Mouse (Mus musculus): ENCODE results near the gene Sult6b1.

Sult6b1 gene

DNA sequence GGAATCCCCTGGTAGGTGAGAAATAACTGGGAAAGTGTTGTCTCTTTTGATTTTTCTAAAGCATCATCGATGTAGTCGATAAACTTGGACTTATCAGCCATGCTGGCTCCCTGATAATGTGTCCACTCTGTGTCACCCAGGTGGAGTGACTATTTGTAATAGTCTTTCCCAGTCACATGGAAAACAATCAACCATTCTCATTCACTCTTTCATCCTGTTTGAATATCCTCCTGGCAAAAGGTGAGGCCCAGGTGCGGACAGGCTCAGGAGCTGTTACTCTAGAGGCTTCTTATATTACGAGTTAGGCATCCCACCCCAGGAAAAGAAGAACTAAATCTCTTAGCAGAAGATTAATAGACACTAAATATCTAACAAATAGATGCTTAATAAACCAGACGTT is at the start of gene Sult6b1:
TSS of gene Sult6b1 (minus strand) at position 101 of the 400 bp plus-strand sequence.
- no peak for DNase-seq (ENCODE audit: low read depth, low spot score)

DNA sequence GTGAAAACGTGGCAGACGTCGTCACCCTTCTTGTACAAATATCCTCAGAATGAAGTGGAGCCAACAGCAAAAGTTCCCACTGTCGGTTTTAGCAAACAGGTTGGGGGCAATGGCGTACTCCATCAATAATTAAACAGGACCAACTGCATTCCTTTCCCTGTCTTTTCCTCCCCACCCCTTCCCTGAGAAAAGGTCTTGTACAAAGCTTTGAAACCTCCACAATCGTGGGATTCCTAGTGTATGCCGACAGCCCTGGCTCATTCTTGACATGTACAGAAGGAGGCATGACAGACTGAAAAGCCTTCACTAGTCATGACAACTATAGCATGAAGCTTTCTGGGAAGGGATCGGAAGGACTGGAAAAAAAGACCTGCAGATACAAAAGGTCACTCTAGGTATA is 46.4 kb upstream of the Sult6b1 start:
- no peak for DNase-seq (ENCODE audit: low read depth, low spot score)

DNA sequence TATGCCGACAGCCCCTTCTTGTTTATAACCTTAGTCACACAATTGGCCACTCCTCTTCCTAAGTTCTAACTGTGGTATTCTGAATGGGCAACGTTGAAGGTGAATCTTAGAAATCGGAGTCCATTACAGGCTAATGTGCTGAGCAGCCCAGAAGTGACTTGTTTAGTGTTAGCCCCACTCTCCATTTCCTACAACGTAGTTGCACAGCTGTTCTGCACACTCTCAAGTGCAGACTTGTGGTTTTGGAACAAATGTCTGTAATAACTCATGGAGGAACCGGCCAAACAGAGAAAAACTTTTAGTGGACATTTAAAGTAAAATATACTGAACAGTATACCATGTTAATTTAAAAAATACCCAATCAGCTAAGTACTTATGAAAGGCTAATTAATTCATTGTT is 45.3 kb upstream of the Sult6b1 start:
- DNase-seq (ENCODE audit: low read depth, low spot score): no peak

DNA sequence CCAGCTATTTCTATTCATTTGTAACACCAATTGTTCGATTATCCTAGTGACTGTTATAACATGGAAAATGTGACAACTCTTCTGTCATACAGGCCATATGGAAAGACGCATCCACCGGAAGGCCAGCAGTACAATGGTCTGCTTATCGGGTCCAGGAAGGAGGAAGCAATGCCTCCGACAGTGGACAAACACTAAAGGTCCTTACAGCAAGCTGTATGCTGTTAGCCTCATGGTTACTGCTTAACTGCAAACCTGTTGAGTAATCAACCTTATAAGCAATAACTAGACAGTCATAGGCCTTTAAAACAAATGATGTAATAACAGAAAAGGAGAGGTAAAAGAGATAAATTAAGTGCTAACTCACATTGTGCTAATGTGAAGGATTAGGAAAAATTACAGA is 44.4 kb upstream of the Sult6b1 start:
- no peak for DNase-seq (ENCODE audit: low read depth, low spot score)

DNA sequence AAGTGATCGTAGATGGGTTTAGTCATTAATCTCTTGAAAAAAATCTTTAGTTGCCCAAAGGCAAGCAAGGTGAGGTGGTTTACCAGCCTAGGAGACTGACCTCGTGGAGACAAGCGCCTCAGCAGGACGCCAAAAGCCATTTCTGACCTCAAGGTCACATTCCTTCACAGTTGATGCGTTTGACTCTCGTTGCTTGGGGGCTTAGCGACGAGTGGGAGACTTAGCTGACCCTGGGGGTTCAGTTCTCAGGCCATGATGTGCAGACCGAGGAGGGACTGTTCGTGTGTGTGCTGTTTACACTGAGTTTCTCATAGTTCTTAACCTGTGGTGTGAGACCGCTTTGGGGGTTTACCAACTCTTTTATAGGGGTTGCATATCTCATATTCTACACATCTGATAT is 35.8 kb upstream of the Sult6b1 start:
- no peak for DNase-seq (ENCODE audit: low read depth, low spot score)

DNA sequence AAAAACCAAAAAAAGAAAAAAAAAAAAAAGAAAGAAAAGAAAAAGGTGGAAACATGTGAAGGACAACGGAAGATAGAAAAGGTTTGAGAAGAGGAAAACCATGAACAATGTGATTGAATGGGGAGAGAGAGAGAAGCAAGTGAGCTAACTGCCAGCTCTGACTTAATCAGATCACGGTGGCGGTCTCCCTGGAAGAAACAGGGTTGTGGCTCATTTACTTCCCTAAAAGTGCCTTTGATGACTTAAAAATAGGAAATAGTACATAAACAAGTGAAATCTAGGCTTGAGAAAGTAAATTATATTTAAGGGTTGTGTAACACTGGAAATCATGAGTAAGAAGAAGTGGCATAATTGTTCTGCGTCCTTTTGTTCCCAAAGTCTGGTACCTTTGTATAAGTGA is 32.1 kb upstream of the Sult6b1 start:
- DNase-seq (ENCODE audit: low read depth, low spot score): no peak

DNA sequence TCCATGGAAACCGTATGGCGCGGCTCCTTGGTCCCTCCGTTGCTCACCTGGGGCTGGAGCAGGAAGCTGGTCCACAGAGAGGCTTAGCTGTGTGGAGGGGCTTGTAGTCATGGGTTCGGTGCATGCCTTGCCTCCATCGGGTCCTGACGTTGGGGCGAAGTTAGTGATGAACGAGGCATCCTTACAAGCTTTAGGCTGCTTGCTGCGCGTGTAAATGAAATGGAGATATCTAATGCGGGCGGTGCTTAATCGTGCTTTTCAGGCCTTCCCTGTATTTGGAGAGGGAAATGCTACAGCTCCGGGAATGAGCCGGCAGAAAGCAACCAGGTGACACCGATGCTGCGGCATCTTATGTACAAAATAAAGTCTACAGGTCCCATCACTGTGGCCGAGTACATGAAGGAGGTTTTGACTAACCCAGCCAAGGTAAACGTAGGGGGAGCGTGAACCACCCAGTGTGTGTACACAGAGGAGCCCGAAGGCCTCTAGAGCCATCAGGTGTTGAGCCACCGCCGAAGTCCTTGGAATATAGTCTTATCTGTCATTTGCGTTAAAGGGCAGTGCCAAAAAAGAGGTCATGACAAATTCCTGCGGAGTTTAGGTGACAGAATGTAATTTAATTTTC is 30.5 kb upstream of the Sult6b1 start:
- no peak for DNase-seq (ENCODE audit: low read depth, low spot score)

DNA sequence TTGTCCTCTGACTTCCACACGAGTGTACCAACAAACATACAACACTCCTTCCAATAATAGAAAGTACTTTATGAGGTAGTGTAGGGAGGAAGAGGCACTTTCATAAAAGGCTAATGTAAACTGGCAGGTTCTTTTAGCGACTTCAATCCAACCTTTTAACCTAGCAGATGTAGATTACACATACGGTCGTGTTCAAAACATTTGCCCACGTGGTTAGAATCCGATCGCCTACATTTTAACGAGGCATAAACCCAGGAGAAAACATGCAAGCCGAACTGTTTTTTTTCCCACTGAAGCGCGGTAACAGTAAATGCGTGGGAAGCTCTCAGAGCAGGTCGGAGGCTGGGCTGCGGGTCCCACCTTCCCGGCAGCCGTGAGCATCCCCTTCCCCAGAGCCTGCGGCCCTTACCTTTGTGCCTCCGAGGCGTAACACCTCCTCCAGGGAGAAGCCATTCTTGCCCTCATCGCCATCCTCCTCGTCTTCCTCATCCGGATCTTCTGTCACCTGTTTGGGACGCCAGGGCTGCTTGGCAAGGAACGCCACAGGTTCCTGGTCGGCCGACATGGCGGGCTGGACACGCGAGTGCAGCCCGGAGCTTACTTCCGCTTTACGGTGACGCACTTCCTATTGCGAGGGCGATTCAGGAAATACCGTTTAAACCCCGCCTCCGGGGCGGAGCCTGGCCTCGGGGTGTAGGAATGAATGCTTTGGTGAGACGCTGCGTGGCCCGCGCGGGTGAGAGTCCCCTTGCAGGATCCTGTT is 29.9 kb upstream of the Sult6b1 start, which contains the start of the genes Cebpz and Ndufaf7:
TSS of gene Cebpz (minus strand) at position 601 of the 763 bp plus-strand sequence.
TSS of gene Ndufaf7 (plus strand) at position 671 of the 763 bp plus-strand sequence.
- peak; percentile 89 for DNase-seq (ENCODE audit: low read depth, low spot score)

DNA sequence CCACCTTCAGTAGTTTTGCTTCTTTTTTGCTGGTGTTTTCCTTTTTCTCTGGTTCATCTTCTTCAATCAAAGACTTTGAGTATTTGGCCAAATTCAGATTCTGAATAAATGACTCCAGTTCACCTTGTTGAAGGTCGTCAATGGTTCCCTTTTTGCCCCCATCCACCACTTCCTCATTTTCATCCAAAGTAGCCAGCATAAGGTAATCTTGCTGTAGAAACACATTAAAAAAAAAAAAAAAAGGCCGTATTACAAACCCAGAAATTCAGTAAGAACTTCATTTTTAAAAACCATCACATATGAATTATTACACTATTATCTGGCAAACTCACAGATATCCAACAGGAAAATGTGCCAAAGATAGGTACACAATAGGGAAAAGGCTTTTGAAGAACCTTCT is 29.1 kb upstream of the Sult6b1 start:
- DNase-seq (ENCODE audit: low read depth, low spot score): no peak

DNA sequence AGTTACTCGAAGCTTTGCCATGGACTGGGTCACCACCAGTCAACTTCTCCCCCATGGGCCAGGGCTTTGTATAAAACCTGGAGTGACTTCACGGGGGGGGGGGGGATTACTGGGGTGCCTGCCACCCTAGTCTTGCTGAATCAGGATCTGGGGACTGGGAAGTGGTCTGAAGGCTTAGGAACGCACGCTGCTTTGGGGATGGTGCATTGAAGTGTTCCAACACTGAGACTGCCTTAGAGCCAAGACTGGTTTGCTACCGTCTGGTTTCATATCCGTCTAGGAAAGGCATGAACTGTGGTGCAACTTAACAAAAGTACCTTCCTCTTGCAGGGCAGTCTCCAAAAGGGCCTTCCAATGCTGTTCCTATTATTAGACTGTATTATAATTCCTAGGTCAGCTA is 10.9 kb upstream of the Sult6b1 start:
- no peak for DNase-seq (ENCODE audit: low read depth, low spot score)

DNA sequence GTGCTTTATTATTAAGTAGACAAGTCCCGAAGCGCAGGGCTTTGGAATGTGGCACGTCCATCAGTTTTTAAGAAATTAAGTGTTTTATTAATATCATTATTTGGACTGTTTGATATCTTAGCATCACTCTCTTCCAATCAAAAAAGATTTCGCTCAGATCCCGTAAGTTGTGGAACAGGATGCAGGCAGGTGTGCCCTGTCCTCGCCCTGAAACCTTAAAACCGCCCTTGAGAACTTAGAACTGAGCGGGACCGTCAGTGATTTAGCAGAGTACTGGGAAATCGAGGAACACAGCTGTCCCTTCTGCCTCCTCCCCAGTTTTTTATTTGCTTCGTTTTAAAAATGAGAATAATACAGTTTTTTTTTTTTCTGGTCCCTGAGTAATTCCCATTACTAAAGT is 10.1 kb upstream of the Sult6b1 start:
- no peak for DNase-seq (ENCODE audit: low read depth, low spot score)

DNA sequence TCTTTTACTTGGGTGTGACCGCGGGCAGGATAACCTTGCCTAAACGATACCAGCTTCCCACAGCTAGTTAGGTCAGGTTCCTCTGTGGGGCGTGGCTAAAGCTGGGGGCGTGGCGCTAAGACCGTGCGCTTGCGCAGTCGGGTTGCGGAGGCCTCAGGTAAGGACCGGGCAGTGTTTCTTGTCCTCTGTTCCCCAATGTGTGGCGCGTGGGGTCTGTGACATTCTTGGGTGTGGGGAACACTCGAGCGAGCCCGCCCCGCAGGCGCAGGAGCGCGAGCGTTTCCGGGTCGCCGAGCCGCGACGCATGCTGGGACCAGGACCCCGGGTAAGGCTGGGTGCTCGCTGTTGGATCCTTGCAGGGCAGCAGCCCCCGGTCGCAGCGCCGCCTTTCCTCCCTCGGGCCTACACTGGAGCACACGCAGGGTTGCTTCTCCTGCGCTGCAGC is 9.6 kb upstream of the Sult6b1 start, which contains the start of gene Cebpzos:
TSS of gene Cebpzos (plus strand) at position 132 of the 445 bp plus-strand sequence.
- peak; percentile 80 for DNase-seq (ENCODE audit: low read depth, low spot score)

DNA sequence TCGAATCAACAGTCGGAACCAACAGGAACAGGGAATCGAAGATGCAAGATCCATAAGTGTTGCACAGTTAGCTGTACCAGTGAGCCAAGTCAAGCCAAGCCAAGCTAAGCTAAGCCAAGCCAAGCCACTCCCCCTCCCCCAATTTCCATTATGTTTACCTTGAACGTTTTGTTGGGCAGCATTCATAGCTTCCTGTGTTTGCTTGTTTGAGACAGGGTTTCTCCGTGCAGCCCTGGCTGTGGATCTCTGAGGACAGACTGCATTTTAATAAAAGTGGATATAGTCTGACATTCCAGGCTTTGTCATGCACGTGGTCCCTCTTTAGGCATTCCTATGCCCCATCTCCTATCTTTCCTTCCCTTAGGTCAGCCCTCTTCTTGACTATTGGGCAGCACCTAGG is 9.0 kb upstream of the Sult6b1 start:
- DNase-seq (ENCODE audit: low read depth, low spot score): no peak

DNA sequence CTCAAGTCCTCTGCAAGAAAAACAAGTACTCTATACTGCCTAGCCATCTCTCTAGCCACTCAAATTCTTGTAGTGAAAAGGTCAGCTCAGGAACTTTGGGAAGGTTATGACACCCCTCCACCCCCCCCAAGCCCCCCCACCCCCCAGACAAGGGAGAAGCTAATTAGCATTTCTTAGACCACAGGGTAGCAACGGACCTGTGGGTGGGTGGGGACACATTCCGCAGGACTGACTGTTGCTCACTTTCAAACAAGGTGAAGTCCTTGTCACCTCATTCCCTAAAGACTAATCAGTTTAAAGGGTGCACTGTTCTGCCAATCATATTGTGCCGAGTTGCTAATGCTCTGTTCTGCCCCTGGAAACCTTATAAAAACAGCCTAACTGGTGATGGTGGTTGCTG is 7.1 kb upstream of the Sult6b1 start:
- DNase-seq (ENCODE audit: low read depth, low spot score): no peak

DNA sequence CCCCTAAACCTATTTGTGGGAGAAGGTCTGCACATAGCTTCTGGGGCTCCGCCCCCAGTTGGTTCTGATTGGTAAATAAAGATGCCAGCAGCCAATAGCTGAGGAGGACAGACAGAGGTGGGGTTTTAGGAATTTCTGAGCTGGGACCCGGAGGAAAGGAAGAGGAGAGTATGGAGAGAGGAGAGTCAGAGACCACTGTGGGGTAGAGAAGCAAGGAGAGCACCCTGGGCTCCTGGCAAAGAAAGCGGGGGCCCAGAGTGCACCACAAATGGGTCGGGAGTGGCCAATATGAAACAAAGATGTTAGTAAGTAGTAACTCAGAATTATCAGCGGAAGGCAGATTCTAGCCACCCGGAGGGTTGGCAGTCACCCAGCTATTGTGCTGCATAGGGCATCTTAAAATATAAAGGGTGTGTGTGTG is 6.1 kb upstream of the Sult6b1 start:
- no peak for DNase-seq (ENCODE audit: low read depth, low spot score)

DNA sequence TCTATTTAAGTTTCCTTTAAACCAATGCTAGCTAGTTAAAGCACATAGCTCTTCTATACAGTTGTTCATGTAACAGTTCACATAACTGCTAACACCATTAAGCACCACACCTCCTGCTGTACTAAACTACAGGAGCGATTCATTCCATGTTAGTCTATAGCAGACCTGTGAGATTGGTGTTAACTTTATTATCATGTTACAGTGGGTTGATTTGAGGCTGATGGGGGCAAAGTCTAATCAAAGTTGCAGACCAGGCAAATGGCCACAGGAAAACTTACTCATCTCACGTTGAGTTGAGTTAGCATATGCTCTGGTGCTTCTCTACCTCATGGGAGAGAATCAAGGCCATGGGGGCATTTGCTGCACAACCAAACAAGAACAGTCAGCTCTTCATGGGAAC is 2.6 kb upstream of the Sult6b1 start:
- DNase-seq (ENCODE audit: low read depth, low spot score): no peak

DNA sequence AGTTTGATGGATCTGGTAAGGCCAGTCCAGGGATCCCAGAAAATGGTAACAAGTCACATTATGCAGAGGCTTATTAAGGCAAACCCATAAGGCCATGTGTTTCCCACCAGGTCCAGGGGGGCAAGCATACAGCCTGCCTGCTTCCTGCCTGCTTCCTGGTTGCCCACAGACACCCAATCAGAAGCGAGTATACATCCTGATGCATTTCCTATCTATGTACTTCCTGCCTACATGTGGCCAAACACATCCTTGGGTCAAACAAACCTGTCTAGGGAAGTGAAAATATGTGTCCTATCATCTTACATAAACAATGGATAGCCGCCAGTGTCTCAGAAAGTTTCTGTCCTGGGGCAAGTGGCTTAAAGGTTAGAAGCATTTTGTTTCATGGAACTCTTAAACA is 3.6 kb downstream of the Sult6b1 start:
- no peak for DNase-seq (ENCODE audit: low read depth, low spot score)

DNA sequence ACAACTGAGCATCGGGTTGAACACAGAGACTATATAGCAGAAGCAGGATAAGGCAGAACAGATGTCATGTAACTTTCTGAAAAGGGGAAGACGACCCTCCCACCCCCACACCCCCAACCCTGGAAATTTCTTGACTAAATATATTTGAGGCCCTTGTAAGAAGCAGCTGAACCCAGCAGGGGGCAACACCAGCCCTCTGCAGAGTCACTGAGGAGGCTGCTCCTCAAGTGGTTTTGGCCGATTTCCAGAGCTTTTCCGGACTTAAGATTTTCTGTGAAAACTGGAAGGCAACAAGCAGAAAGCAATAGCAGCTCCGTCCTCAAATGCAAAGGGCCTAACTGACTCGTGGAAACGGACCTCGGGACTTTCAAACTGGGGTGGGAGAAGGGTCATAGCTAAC is 11.4 kb downstream of the Sult6b1 start:
- DNase-seq (ENCODE audit: low read depth, low spot score): peak; percentile 52

DNA sequence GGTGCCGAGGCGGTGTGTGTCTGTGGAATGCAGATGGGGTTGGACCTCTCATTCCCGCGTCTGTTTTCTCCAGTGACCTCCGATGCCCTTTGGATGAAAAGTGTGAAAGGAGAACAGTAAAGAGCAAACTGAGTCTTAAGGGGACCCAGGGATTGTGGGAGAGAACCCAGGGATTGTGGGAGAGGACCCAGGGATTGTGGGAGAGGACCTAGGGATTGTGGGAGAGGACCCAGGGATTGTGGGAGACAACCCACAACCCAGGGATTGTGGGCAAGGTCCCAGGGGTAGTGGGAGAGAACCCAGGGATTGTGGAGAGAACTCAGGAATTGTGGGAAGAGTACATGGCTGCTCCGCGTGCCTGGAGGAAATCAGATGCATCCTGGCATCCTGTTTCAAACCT is 11.8 kb downstream of the Sult6b1 start:
- no peak for DNase-seq (ENCODE audit: low read depth, low spot score)

DNA sequence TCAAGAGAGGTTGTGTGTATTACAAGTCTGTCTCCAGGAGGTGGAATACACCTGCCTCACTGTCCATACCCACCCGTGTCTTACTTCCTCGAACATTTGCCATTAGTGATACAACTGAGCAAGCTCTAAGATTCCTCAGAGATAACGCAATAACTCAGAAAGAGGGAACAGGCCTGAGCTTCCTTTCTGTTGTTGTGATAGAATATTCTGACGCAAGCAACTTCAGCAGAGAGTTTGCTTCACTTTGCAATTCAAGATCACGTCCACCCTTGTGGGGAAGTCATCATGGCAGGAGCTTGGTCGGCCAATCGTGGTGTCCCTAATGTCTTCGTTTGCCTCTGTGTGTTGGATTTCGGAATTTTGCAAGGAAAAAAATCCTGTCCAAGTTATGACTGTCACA is 15.8 kb downstream of the Sult6b1 start:
- no peak for DNase-seq (ENCODE audit: low read depth, low spot score)

DNA sequence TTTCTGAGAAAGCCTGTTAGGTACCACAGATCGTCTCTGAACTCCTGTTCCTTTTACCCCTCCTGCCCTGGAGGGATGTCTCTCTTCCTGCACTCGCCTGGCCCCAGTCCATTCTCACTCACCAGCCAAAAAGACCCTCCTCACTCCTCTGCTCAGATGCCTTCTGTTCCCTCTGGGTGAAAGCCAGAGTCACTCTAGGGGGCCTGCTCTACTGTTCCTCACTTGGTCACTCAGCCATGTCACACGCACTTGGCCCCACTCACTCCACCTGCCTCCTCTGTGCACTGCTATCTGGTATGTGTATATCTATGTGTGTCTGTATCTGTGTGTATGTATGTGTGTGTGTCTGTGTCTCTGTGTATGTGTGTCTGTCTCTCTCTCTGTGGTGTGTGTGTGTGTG is 17.6 kb downstream of the Sult6b1 start:
- DNase-seq (ENCODE audit: low read depth, low spot score): no peak

DNA sequence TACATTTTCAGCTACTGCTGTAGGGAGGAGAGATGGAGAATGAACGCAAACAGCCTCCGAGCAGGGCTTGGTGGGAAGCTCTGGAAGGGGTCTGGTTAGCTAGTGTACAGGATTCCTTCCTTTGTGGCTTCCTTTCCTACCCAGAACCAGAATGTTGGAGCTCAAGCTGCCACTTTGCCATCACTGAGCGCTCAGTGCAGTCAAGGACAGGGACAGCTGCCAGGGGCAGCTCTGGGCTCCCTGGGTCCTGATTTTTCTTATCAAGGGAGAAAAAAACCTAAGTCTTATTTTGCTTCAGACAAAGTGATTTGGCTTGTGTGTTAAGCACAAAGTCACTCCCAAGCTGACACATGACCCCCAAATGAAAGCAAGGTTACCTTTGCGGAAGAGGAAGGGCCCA is 18.2 kb downstream of the Sult6b1 start:
- DNase-seq (ENCODE audit: low read depth, low spot score): no peak

All from skeletal muscle tissue, adult 2 months (tissue).